ENCODE assay signal across 20 mouse cellular contexts in genomic region chr4:34581990-34582389, GRCm38 (mm10). TPM values are rescaled to one million over a fixed set of nuclear protein-coding genes. Genes with fewer than 3 reads are reported as not detected.
A peak's percentile ranks its signal among the peaks of the same experiment; 100 is the strongest.
DNase-seq lines count a peak whose midpoint lies in the region; TF ChIP-seq lines count a peak whose summit lies in the region.
"Had no signal": no experiment of that assay in that cellular context is flagged by ENCODE, and none has a peak within 500 bp of the region (broad histone marks: within the 10 kb centered on the region; RNA-seq: fewer than 3 reads in every experiment).

No protein-coding gene starts in this region.

- no peak for TF ChIP-seq CTCF in embryonic fibroblast, embryonic 13.5 days (IDR thresholded peaks at IDR 0.05; ENCODE audit: borderline replicate concordance, insufficient read depth, low read length)
- no peak for TF ChIP-seq CTCF in layer of hippocampus, adult 2 months (conservative IDR thresholded peaks at IDR 0.05)

- TF ChIP-seq POLR2A in embryonic fibroblast, embryonic 13.5 days (IDR thresholded peaks at IDR 0.05; ENCODE audit: low read depth, low read length): no peak

- H3K27ac ChIP-seq in embryonic fibroblast, embryonic 13.5 days (ENCODE audit: insufficient read depth, low read length): peak overlapping the region; percentile 38; the same call in 1 of the 2 replicates
- H3K27ac ChIP-seq in layer of hippocampus, adult 2 months: no peak overlapping the region
- H3K27ac ChIP-seq: heart, embryonic 10.5 days; kidney, postnatal 0 days; left cerebral cortex, adult 2 months; liver, embryonic 15.5 days; macrophage; midbrain, embryonic 13.5 days had no signal

- intact Hi-C loops in left cerebral cortex, postnatal 14 days (cut with DNase I): no loop called here
- intact Hi-C loops in left cerebral cortex, postnatal 10 days (cut with DNase I): no loop called here

- no peak overlapping the region for H3K4me3 ChIP-seq in embryonic fibroblast, embryonic 13.5 days (ENCODE audit: insufficient read depth, low read length)
- H3K4me3 ChIP-seq in layer of hippocampus, adult 2 months: no peak overlapping the region
- H3K4me3 ChIP-seq: erythroblast, embryonic 14.5 days; heart, embryonic 10.5 days; left cerebral cortex, adult 2 months; liver, embryonic 15.5 days; midbrain, embryonic 13.5 days had no signal

- DNase-seq in left cerebral cortex, postnatal 14 days (ENCODE audit: low spot score in 2 of 2): peak; percentile 30 to 66
- DNase-seq in left cerebral cortex, postnatal 10 days (ENCODE audit: extremely low spot score in 1 of 2, low spot score in 2 of 2): no peak
- DNase-seq in right cerebral cortex, adult 2 months (ENCODE audit: low spot score in 2 of 2): peak; percentile 55 to 61
- no peak for DNase-seq in right cerebral cortex, postnatal 14 days
- peak; percentile 42 for DNase-seq in telencephalon, adult 2 months (ENCODE audit: low read depth, low spot score)
- no peak for DNase-seq in layer of hippocampus, adult 2 months (ENCODE audit: low spot score in 2 of 2)
- no peak for DNase-seq in kidney, adult 11 months
- DNase-seq: cerebellum, adult 9-10 months; heart, postnatal 36 days; kidney, adult 18-20 months; spleen, adult 18-20 months; thymus, adult 18-20 months had no signal

- H3K4me1 ChIP-seq in embryonic fibroblast, embryonic 13.5 days (ENCODE audit: control insufficient read depth, insufficient read depth, low read length): peaks cover 5% of the 10 kb centered on the region
- H3K4me1 ChIP-seq: liver, embryonic 15.5 days; midbrain, embryonic 13.5 days had no signal

RNA-seq across cellular contexts. Expression of gene Akirin2, which starts 31.3 kb away (rescaled TPM):
- total RNA-seq in left cerebral cortex, postnatal 14 days (2021): 100 to 1,000 TPM; 105 to 106 TPM
- 100 to 1,000 TPM; 112 to 114 TPM for total RNA-seq in left cerebral cortex, postnatal 10 days (2021)
- polyA plus RNA-seq in embryonic fibroblast, embryonic 13.5 days (2011; ENCODE audit: insufficient read length, low read depth, missing spikeins): 72.1 and 87.2 TPM in 2 replicates
- 100 to 1,000 TPM in 1 of 2 experiments, 10 to 100 TPM in 1; 96.0 to 103 TPM for total RNA-seq in layer of hippocampus, adult 2 months (2021)

RNA-seq across cellular contexts. Expression of gene Orc3, which starts 32.8 kb away (rescaled TPM):
- 10 to 100 TPM; 33.3 to 39.2 TPM for total RNA-seq in left cerebral cortex, postnatal 14 days (2021)
- 10 to 100 TPM; 43.1 to 43.7 TPM for total RNA-seq in left cerebral cortex, postnatal 10 days (2021)
- 72.4 and 76.4 TPM in 2 replicates for polyA plus RNA-seq in embryonic fibroblast, embryonic 13.5 days (2011; ENCODE audit: insufficient read length, low read depth, missing spikeins)
- 10 to 100 TPM; 59.1 to 64.4 TPM for total RNA-seq in layer of hippocampus, adult 2 months (2021)

RNA-seq across cellular contexts. Expression of gene Rars2, which starts 32.8 kb away (rescaled TPM):
- total RNA-seq in left cerebral cortex, postnatal 14 days (2021): 10 to 100 TPM; 23.0 to 26.1 TPM
- 10 to 100 TPM; 26.9 to 31.4 TPM for total RNA-seq in left cerebral cortex, postnatal 10 days (2021)
- 26.9 and 34.3 TPM in 2 replicates for polyA plus RNA-seq in embryonic fibroblast, embryonic 13.5 days (2011; ENCODE audit: insufficient read length, low read depth, missing spikeins)
- 10 to 100 TPM; 24.2 to 28.5 TPM for total RNA-seq in layer of hippocampus, adult 2 months (2021)

Comparison
In these comparisons a context has a peak if more than half of its experiments do, and no peak if none do; other contexts are left out.
1. DNase-seq: peak in left cerebral cortex, postnatal 14 days (2 of 2), right cerebral cortex, adult 2 months (2 of 2) and telencephalon, adult 2 months (single experiment); none in left cerebral cortex, postnatal 10 days (0 of 2), right cerebral cortex, postnatal 14 days (single experiment), layer of hippocampus, adult 2 months (0 of 2) and kidney, adult 11 months (single experiment).